Mouse (Mus musculus): ENCODE data around the gene Micall2. TPM values are rescaled to one million over a fixed set of nuclear protein-coding genes. Genes with fewer than 3 reads are reported as not detected.
"Not testable (repeated sequence)": the region's sequence is repeated elsewhere in the genome, so short reads cannot be mapped to it uniquely, and the experiment has no call there.

Gene Micall2
- polyA plus RNA-seq, 1 experiment = 2.6 TPM

DNA sequence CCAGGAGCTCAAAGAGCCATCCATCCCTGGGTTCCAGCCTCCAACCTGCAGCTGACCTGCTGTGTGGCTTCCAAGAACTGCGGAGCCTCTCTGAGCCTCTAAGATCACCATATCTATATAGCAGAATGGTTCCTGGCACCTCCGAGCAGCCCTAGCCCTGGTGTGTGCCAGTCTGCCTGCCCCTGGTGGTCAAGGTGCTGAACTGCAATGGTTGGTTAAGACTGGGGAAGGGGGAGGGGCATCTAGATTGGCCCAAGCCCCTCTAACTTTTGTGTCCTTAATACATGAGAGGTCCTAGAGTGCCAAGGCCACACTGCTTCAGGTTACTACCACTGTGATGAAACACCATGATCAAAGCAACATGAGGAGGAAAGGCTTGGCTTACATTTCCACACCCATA lies 33.2 kb downstream of the Micall2 start:
- H3K27me3 ChIP-seq (ENCODE audit: control insufficient read depth, insufficient read depth, low read length) = no peaks in the 10 kb centered on the region
- DNase-seq = no peak
- no peak overlapping the region for H3K4me3 ChIP-seq (replicated peaks; ENCODE audit: insufficient read depth, low read depth, low read length)
- no peak overlapping the region for H3K27ac ChIP-seq (ENCODE audit: insufficient read depth, low read length)
- 50% methylated on average over 2 of the region's 2 CpGs for WGBS
- TF ChIP-seq CTCF (IDR thresholded peaks at IDR 0.05; ENCODE audit: borderline replicate concordance, insufficient read depth, low read depth, low read length) (peak; percentile 27; the same call in 1 of the 2 replicates), POLR2A (IDR thresholded peaks at IDR 0.05; ENCODE audit: borderline replicate concordance, insufficient read depth, low read length) (no peak)
- H3K4me1 ChIP-seq (ENCODE audit: control insufficient read depth, insufficient read depth, low read length) = no peaks in the 10 kb centered on the region

DNA sequence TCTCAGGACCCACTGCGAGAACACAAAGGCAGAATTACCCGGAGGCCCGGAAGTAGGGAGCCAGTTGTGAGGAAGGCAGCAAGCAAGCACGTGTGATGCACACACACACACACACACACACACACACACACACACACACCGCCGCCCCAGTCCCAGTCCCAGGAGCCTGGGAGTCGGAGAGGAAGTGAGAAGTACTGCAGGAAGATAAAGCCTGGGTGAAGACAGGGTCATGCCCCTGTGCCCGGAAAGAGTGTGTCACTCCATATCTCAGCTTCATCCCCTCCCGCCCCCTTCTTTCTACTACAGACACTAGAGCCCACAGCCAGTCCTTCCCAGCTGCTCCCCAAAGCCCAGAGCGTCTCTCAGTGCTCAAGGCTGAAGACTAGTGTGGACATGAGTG lies 33.9 kb downstream of the Micall2 start:
- no peak overlapping the region for H3K27ac ChIP-seq (ENCODE audit: insufficient read depth, low read length)
- H3K27me3 ChIP-seq (ENCODE audit: control insufficient read depth, insufficient read depth, low read length) = no peaks in the 10 kb centered on the region
- no peaks in the 10 kb centered on the region for H3K4me1 ChIP-seq (ENCODE audit: control insufficient read depth, insufficient read depth, low read length)
- 74% methylated on average over 10 of the region's 10 CpGs for WGBS
- TF ChIP-seq POLR2A (IDR thresholded peaks at IDR 0.05; ENCODE audit: borderline replicate concordance, insufficient read depth, low read length) (no peak), CTCF (IDR thresholded peaks at IDR 0.05; ENCODE audit: borderline replicate concordance, insufficient read depth, low read depth, low read length) (no peak)
- no peak for DNase-seq
- no peak overlapping the region for H3K4me3 ChIP-seq (replicated peaks; ENCODE audit: insufficient read depth, low read depth, low read length)

DNA sequence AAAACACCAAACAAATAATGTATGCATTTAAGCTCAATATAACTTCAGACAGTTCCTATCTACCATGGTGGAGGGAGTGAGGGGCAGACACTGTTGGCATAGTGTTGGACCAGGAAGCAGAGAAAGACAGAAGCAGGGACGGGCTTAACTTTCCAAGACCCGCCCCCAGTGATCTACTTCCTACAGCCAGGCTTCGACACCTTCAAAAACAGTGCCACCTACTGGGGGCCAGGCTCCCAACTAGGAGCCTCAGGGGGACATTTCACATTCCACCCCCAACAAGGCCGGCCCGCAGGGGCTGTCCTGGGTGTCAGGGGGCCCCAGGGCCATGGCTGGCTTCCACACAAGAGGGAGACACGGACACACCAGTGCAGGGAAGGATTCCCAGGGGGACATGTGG lies 39.2 kb downstream of the Micall2 start:
- Histone ChIP-seq H3K4me1 (ENCODE audit: control insufficient read depth, insufficient read depth, low read length) (peaks cover 5% of the 10 kb centered on the region), H3K27me3 (ENCODE audit: control insufficient read depth, insufficient read depth, low read length) (no peaks in the 10 kb centered on the region), H3K27ac (ENCODE audit: insufficient read depth, low read length) (no peak overlapping the region), H3K4me3 (replicated peaks; ENCODE audit: insufficient read depth, low read depth, low read length) (no peak overlapping the region)
- TF ChIP-seq POLR2A (IDR thresholded peaks at IDR 0.05; ENCODE audit: borderline replicate concordance, insufficient read depth, low read length) (no peak), CTCF (IDR thresholded peaks at IDR 0.05; ENCODE audit: borderline replicate concordance, insufficient read depth, low read depth, low read length) (no peak)
- WGBS = 90% methylated on average over 6 of the region's 6 CpGs
- DNase-seq = no peak

GRCm38 (mm10) chr5:139695876-139696275 lies 40.3 kb downstream of the Micall2 start:
- WGBS = 64% methylated on average over 3 of the region's 3 CpGs
- H3K4me1 ChIP-seq (ENCODE audit: control insufficient read depth, insufficient read depth, low read length); DNase-seq; H3K4me3 ChIP-seq (replicated peaks; ENCODE audit: insufficient read depth, low read depth, low read length); H3K27me3 ChIP-seq (ENCODE audit: control insufficient read depth, insufficient read depth, low read length); H3K27ac ChIP-seq (ENCODE audit: insufficient read depth, low read length): not testable (repeated sequence)

DNA sequence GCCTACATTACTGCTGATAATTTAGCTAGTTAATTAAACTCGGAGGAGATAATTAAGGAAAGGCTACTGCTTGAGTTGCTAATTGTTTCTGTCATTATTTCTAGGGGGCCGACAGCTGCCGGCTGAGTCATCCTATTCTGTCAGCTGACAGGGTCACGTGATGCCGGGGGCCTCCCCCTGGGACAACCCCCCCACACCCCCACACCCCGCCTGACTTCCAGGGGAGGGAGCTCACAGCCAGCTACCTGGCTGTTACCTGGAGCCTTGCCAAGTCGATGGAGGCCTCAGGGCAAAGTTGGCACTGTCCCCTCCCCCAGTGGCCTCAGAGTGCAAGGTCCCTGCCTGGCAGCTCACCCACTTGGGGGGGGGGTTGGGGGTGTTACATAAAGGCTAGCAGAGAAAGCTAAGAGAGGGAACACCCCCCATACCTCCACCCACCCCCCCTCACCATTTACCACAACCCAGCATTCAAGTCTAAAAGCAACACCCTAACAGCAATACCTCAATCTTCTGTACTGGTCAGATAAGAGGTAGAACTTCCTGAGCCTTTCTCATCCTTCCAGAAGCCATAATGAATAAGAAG lies 41.1 kb downstream of the Micall2 start:
- TF ChIP-seq POLR2A (IDR thresholded peaks at IDR 0.05; ENCODE audit: borderline replicate concordance, insufficient read depth, low read length) (no peak), CTCF (IDR thresholded peaks at IDR 0.05; ENCODE audit: borderline replicate concordance, insufficient read depth, low read depth, low read length) (no peak)
- WGBS = 3% methylated on average over 7 of the region's 7 CpGs

DNA sequence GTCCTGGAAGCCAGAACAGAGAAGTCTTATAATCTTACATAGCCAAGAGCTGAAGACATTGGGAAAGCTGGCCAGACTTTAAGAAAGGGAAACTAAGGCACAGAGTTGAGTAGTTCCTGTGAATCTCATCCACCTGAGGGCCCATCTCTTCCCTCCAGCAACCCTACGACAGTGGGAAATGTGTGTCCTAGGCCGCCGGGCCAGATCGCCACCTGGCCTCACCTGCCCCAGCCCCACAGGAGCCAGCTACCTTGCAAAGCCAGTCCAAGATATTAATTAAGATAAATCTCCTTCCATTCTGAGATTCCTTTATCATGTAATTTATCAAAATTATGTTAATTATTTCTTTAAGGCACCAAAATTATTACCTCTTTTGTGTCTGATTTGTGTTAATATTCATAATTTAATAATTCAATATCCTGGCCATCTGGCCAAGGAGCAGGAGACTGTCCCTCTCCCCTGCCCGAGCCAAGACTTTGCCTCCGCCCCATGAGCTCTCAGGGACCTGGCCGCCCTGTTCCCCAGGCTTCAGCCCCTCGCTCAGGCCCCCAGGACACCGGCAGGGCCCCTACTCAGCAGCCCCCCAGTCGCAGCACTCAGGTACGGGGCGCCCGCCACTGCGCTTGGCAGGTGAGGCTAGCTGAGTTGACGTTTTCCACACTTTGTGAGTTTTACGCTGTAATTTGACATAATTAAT lies 41.7 kb downstream of the Micall2 start:
- Histone ChIP-seq H3K4me3 (replicated peaks; ENCODE audit: insufficient read depth, low read depth, low read length) (peak overlapping the region; percentile 16), H3K4me1 (ENCODE audit: control insufficient read depth, insufficient read depth, low read length) (peaks cover 5% of the 10 kb centered on the region), H3K27me3 (ENCODE audit: control insufficient read depth, insufficient read depth, low read length) (no peaks in the 10 kb centered on the region), H3K27ac (ENCODE audit: insufficient read depth, low read length) (no peak overlapping the region)
- 13% methylated on average over 16 of the region's 16 CpGs for WGBS
- TF ChIP-seq POLR2A (IDR thresholded peaks at IDR 0.05; ENCODE audit: borderline replicate concordance, insufficient read depth, low read length) (no peak), CTCF (IDR thresholded peaks at IDR 0.05; ENCODE audit: borderline replicate concordance, insufficient read depth, low read depth, low read length) (no peak)
- DNase-seq = peak in 1 of 2 experiments; percentile 35

More for the DNA sequence above, 41.1 kb downstream of the Micall2 start:
- Histone ChIP-seq H3K27ac (ENCODE audit: insufficient read depth, low read length) (no peak overlapping the region), H3K4me1 (ENCODE audit: control insufficient read depth, insufficient read depth, low read length) (peaks cover 5% of the 10 kb centered on the region), H3K27me3 (ENCODE audit: control insufficient read depth, insufficient read depth, low read length) (no peaks in the 10 kb centered on the region), H3K4me3 (replicated peaks; ENCODE audit: insufficient read depth, low read depth, low read length) (peak overlapping the region; percentile 16)
- DNase-seq = peak; percentile 61 to 64

- H3K27me3 ChIP-seq (ENCODE audit: control insufficient read depth, insufficient read depth, low read length) = no peaks in the 10 kb centered on the region
- peaks cover 20% of the 10 kb centered on the region for H3K4me1 ChIP-seq (ENCODE audit: control insufficient read depth, insufficient read depth, low read length)
- no peak for DNase-seq
- H3K4me3 ChIP-seq (replicated peaks; ENCODE audit: insufficient read depth, low read depth, low read length) = no peak overlapping the region
- no peak overlapping the region for H3K27ac ChIP-seq (ENCODE audit: insufficient read depth, low read length)
- 90% methylated on average over 9 of the region's 9 CpGs for WGBS
- TF ChIP-seq CTCF (IDR thresholded peaks at IDR 0.05; ENCODE audit: borderline replicate concordance, insufficient read depth, low read depth, low read length) (no peak), POLR2A (IDR thresholded peaks at IDR 0.05; ENCODE audit: borderline replicate concordance, insufficient read depth, low read length) (no peak)
Measured at GRCm38 (mm10) chr5:139690791-139691190, 45.3 kb downstream of the Micall2 start.

DNA sequence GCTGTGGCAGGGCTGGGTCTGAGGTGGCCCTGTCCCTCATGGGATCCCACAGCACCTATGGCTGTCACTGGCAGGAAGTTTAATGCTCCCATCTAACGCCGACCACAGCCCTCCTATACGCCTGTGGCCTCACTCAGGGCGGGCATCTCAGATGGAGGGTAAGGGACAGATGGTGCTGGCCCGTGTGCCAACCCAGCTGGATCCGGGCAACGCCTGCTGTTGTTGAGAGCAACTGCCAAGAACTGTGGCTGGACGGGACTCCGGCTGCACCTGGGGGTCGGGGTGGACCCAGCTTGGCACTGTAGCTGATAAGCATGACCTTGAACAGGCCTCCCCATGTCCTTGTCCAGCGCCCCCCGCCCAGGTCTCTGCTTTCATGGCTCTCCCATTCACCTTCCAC lies 47.8 kb downstream of the Micall2 start:
- no peaks in the 10 kb centered on the region for H3K27me3 ChIP-seq (ENCODE audit: control insufficient read depth, insufficient read depth, low read length)
- WGBS = 18% methylated on average over 12 of the region's 12 CpGs
- no peak overlapping the region for H3K27ac ChIP-seq (ENCODE audit: insufficient read depth, low read length)
- peak; percentile 75 to 76 for DNase-seq
- H3K4me1 ChIP-seq (ENCODE audit: control insufficient read depth, insufficient read depth, low read length) = peaks cover 14% of the 10 kb centered on the region
- no peak for TF ChIP-seq CTCF (IDR thresholded peaks at IDR 0.05; ENCODE audit: borderline replicate concordance, insufficient read depth, low read depth, low read length)
- no peak for TF ChIP-seq POLR2A (IDR thresholded peaks at IDR 0.05; ENCODE audit: borderline replicate concordance, insufficient read depth, low read length)
- no peak overlapping the region for H3K4me3 ChIP-seq (replicated peaks; ENCODE audit: insufficient read depth, low read depth, low read length)
